Mouse (Mus musculus) heart, adult 11 months (tissue): ENCODE data around the gene Wfdc6b.
"Not testable (repeated sequence)": the region's sequence is repeated elsewhere in the genome, so short reads cannot be mapped to it uniquely, and the experiment has no call there.

Experiments used
- DNase-seq: peaks from one replicate; pipeline ENCODE4 v3.0.0; 2022

Wfdc6b gene

GRCm38 (mm10) chr2:164613471-164613870 lies at the start of gene Wfdc6b, which contains the start of gene Wfdc8:
TSS of gene Wfdc6b (plus strand) at chr2:164613522.
TSS of gene Wfdc8 (minus strand) at chr2:164613626.
- peak; percentile 97 for DNase-seq

- no peak for DNase-seq
Measured at GRCm38 (mm10) chr2:164564346-164564745, 49.0 kb upstream of the Wfdc6b start.

DNA sequence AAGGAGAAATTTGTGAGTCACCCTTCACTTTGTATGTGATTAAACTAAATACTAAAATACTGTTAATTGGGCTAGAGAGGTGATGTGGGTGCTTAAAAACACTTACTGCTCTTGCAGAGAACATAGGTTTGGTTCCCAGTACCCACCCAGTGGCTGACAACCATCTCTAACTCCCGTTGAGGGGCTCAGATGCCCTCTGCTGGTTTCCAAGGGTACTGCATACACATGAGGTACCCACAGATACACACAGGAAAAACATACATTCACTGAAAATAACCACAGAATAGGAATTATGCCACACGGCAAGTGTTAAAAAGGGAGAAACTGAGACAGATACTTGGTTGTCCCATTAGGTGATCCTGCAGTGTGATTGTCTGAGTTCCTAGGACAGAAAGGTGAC lies 46.3 kb upstream of the Wfdc6b start:
- DNase-seq = no peak

DNA sequence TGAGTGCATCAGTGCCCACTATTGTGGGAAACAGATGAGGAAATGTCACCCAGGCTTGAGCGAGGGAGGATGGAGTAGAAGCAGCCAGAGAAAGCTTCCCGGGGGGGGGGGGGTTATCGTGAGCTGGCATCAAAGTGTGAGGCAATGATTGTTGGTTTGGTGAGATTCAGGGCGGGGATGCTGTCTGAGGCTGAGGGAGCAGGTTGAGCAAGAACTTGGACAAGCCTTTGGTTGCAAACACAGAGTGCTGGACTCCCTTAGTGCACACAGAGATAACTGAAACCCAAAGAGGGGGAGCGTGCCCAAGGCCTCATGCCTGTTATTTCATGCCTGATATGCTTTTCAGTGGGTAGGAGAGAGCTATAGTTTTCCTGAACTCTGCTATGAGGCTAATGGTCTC lies 45.9 kb upstream of the Wfdc6b start:
- DNase-seq = no peak

DNA sequence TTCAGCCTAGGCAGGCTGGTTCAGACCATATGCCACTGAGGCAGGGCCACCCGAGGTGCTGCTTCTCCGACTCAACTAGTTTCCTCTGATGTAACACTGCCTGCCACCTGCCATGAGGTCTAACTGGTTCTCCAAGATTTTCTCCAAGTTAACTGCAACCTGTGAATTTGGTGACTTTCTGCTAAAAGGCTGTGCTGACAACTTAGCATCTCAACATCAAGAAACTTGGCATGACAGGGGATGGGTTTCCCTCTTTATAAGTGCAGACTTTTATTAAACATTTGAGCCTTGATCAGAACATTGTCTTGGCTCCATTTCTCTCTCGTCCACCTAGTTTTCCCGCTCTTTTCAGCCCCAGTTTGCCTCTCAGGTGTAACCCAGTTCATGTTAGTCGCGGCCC lies 40.0 kb upstream of the Wfdc6b start, which contains the start of gene Spint3:
Gene Spint3 (minus strand): TSS at position 101 of the 400 bp plus-strand sequence.
- DNase-seq = not testable (repeated sequence)

DNA sequence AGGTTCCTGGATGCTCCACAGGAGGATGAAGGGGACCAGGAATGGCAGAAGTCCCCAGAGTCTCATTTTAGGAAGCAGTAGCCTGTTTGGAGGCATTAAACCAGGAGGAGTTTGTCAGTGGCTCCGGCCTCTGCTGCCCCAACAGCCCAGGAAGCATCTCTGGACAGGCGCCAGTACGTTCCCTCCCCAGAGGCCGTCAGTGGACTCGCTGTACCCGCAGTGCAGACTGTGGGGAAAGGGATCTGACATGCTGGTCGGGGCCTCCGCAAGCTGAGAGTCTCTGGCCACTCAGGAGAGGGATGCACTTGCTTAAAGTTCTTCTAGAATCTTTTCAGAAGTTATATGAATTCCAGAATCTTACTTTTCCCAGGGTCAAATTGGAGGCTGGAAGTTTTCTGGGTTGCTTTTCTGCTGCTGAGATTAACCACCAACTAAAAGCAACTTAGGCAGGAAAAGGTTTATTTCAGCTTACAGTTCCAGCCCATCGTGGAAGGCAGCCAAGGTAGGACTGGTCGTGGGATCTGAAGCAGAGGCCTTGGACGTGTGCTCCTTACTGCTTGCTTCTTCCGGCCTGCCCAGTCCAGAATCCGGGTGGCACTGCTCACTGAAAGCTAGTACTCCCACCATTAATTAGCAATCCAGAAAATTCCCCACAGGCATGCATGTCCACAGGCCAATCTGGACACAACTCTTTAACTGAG lies 28.1 kb upstream of the Wfdc6b start, which contains the start of gene Wfdc6a:
Gene Wfdc6a (minus strand): TSS at position 423 of the 701 bp plus-strand sequence.
- peak; percentile 95 for DNase-seq

DNA sequence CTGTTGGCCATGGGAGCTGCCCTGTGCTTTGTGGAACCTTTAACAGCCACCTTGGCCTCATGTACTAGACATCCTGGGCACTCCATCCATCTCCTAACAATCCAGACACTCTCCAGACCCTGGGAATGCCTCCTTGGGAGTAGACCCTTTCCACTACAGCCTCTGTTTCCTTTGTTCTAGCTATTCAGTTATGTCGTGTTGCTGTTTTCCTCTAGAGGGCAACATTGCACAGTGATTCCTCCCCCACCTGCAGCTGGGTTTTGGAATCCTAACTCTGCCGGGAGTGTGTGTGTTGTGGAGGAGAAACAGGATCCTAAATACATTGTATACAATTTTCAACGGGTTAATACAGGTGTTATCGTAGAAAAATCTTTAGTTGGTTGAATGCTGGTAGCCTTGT lies 21.3 kb upstream of the Wfdc6b start:
- no peak for DNase-seq

DNA sequence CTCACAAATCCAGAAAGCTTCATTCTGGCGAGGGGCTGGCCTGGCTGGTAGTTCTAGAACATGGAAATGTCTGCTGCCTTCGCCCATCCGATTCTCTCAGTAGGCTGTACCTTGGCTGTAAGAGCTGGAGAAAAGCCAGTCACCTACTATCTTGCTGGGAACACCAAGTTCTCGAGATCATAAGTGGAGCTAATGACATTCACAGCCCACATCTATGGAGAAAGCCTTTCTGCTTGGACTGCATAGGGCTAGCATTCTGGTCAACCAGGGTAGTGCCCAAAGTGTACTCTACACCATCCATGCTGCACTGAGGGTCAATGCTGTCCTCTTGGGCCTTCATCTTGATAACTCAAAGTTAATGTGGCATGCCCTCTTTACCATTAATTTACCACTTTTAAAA lies 19.8 kb upstream of the Wfdc6b start, which contains the start of gene Eppin:
Gene Eppin (minus strand): TSS at position 101 of the 400 bp plus-strand sequence.
- no peak for DNase-seq

- DNase-seq = no peak
Measured at GRCm38 (mm10) chr2:164600179-164600578, 13.1 kb upstream of the Wfdc6b start.

- DNase-seq = no peak
Measured at GRCm38 (mm10) chr2:164603482-164603881, 9.8 kb upstream of the Wfdc6b start.

GRCm38 (mm10) chr2:164604411-164604810 lies 8.9 kb upstream of the Wfdc6b start:
- DNase-seq = no peak

GRCm38 (mm10) chr2:164608781-164609180 lies 4.5 kb upstream of the Wfdc6b start:
- peak; percentile 68 for DNase-seq

DNA sequence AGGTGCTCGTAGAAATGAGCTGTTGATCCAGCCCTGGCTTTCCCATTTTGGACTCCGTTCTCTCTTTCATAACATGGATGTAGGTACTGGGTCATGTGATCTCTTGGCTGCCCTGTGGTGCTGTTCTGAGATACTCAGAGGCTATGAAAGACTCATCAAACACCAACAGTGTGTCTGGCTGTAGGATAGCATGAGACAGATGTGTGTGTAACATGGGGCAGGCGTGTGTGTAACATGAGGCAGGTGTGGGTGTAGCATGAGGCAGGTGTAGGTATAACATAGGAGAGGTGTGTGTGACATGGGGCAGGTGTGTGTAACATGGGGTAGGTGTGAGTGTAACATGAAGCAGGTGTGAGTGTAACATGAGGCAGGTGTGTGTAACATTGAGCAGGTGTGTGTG lies 2.1 kb downstream of the Wfdc6b start:
- DNase-seq = peak; percentile 73

GRCm38 (mm10) chr2:164619050-164619449 lies 5.7 kb downstream of the Wfdc6b start:
- peak; percentile 55 for DNase-seq

DNA sequence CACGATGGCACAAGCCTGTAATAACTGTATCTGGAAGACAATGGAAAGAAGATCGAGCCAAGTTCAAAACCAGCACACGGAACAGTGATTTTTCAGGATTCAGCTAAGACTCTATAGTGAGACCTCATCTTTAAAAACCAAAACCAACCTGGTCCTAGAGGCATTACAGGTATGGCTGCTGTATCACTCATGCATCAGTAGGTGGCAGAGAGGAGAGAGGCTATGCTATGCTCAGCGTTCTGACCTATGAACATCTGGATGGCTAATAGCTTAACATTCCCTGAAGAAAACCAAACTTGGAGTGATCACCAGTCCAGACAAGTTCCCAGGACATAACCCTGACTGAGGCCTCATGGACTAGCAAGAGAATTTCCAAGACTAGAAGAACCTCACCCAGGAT lies 8.5 kb downstream of the Wfdc6b start:
- DNase-seq = peak; percentile 8

- peak; percentile 27 for DNase-seq
Measured at GRCm38 (mm10) chr2:164635266-164635665, 21.9 kb downstream of the Wfdc6b start.

DNA sequence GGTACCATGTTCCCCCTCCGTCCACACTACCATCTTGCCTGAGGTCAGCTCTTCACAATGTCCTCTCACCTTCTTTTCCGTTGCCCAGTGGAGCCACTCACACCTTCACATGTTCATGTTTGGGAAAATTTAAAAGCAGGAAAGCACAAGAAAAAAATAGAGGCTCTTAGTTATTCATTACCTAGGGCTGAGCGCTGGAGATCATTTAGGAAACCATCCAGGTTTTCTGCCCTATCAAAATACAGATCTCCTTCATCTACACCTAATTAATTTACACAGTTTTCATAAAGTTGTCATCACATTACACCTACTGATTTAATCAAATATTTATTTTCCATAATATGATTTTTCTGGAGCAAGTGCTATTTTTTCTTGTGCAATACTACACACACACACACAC lies 25.4 kb downstream of the Wfdc6b start, which contains the start of gene Wfdc16:
Gene Wfdc16 (minus strand): TSS at position 101 of the 400 bp plus-strand sequence.
- DNase-seq = no peak

DNA sequence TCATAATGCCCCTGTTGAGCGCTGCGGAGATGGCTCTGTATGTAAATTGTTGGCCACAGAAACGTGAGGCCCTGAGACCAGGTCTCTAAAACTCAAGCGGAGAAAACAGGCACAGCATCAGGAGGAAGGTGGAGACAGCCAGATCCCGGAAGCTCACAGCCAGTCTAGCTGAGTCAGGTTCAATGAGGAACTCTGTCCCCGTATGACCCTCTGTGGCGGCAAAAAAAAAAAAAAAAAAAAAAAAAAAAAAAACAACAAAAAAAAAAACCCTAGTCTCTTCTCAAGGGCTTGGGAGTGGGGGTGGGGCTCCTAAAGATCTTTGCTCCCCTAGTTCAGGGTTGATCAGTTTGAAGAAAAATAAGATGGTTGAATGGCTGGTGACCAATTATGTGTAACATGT lies 27.8 kb downstream of the Wfdc6b start:
- peak; percentile 91 for DNase-seq

GRCm38 (mm10) chr2:164641881-164642673 lies 28.8 kb downstream of the Wfdc6b start:
- peak; percentile 66 for DNase-seq

- DNase-seq = no peak
Measured at GRCm38 (mm10) chr2:164655858-164656257, 42.5 kb downstream of the Wfdc6b start, which contains the start of gene Wfdc10. TSS of gene Wfdc10 (plus strand) at chr2:164656046.

DNA sequence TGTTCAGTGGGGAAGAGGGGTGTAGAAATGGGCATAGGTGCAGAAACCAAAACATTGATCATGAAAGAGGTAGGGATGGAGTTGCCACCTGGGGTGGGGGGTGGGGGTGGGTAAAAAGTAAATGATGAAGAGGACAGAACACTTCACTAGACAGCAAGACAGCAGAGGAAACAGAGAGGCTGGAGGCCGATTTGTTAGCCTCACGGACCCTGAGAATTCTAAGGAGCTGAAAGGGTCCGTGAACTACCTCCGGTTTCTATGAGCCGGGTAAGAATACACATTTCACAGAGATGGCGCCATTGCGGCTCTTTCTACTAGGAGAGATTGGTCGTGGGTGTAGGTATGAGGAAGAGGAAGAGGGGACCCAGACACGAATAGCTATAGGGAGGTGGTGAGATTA lies 43.2 kb downstream of the Wfdc6b start, which contains the start of gene Wfdc9:
Gene Wfdc9 (minus strand): TSS at position 101 of the 400 bp plus-strand sequence.
- DNase-seq = peak; percentile 73

GRCm38 (mm10) chr2:164664851-164665250 lies 51.5 kb downstream of the Wfdc6b start:
- no peak for DNase-seq
